Mouse (Mus musculus): Measurements from ENCODE around the gene Oosp1. TPM values are rescaled to one million over a fixed set of nuclear protein-coding genes. Genes with fewer than 3 reads are reported as not detected.
A peak's percentile ranks its signal among the peaks of the same experiment; 100 is the strongest.

Oosp1 gene
- polyA plus RNA-seq (2012; rRNA removed), result 0.11 and 0.84 TPM in 2 replicates

DNA sequence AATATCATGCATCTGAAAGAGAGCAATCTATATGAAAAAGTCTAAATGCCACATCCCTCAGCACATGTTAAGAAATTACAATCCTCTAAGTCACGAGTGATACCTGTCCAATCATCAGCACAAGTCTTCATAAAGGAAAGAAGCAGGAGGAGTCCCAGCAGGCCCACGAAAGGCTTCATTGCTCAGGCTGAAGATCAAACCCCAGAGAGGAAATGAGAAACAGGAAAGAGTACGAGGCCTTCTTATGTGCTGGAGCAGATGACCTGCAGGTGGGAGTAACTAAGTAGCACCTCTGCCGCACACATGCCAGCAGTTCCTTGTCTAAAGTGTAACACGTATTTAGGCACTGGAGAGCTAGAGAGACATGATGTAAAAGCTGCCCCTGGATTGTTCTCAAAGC lies at the start of gene Oosp1:
Oosp1 (minus strand) TSS at position 312 of the 400 bp plus-strand sequence.
- 0 out of 2 replicates have a peak, but pooled peaks cover 4% of the 10 kb centered on the region for H3K4me1 ChIP-seq (replicated peaks; ENCODE audit: control insufficient read depth, insufficient read depth, low read length)
- H3K36me3 ChIP-seq (ENCODE audit: control insufficient read depth, insufficient read depth, low read length), result no peaks in the 10 kb centered on the region
- no peaks in the 10 kb centered on the region for H3K27me3 ChIP-seq (ENCODE audit: control insufficient read depth, insufficient read depth, low read length)
- TF ChIP-seq POLR2A (IDR thresholded peaks at IDR 0.05; ENCODE audit: control insufficient read depth, extremely low read depth, insufficient read depth, low read length, poor library complexity) (no peak), CTCF (IDR thresholded peaks at IDR 0.05; ENCODE audit: borderline replicate concordance, control insufficient read depth, extremely low read depth, insufficient read depth, low read length, poor library complexity) (no peak)
- DNase-seq, result peak; percentile 2
- 17% methylated on average over 5 of the region's 5 CpGs for WGBS
- no peak within 1 kb of the TSS for H3K27ac ChIP-seq (ENCODE audit: control insufficient read depth, insufficient read depth, low read length)
- H3K4me3 ChIP-seq (ENCODE audit: control insufficient read depth, insufficient read depth, low read length), result no peak within 1 kb of the TSS

DNA sequence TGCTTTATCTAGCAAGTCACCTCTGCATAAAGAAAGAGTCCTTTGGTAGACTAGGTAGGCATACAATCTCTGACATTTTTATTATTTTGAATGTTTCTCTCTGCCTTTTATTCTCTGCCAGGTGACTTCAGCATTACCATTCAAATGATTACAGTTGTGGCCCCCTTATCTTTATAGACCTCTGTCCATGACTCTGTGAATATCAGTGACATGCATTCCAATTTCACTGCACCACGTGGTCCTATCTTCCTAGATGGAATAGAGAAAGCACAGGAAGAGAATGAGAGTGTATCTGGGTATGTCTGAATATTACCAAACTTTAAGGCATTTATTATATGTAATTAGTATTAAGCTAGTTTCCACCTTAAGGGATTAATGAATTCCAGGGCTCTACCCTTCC lies 45.5 kb upstream of the Oosp1 start:
- no peak for DNase-seq
- Histone ChIP-seq H3K27me3 (ENCODE audit: control insufficient read depth, insufficient read depth, low read length) (no peaks in the 10 kb centered on the region), H3K4me1 (replicated peaks; ENCODE audit: control insufficient read depth, insufficient read depth, low read length) (no peaks in the 10 kb centered on the region), H3K36me3 (ENCODE audit: control insufficient read depth, insufficient read depth, low read length) (no peaks in the 10 kb centered on the region), H3K27ac (ENCODE audit: control insufficient read depth, insufficient read depth, low read length) (no peak overlapping the region), H3K4me3 (ENCODE audit: control insufficient read depth, insufficient read depth, low read length) (no peak overlapping the region)
- 64% methylated on average over 1 of the region's 1 CpGs for WGBS
- TF ChIP-seq POLR2A (IDR thresholded peaks at IDR 0.05; ENCODE audit: control insufficient read depth, extremely low read depth, insufficient read depth, low read length, poor library complexity), result no peak
- no peak for TF ChIP-seq CTCF (IDR thresholded peaks at IDR 0.05; ENCODE audit: borderline replicate concordance, control insufficient read depth, extremely low read depth, insufficient read depth, low read length, poor library complexity)

DNA sequence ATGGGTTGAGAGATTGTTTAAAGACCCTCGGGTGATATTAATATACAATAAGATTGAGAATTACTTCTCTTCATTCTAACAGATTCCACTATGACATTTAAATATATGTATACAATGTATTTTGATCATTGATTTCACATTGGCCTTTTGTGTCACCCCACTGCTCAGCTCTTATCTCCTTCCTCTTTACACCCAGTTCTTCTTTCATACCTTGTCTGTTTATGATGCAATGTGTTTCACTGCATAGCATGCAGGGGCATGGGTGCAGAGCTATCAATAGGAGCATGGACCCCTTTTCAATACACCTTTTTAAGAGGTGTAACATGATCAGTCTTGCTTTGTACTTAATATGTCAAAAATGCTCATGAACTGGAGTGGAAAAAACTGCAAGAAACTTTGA lies 39.3 kb upstream of the Oosp1 start:
- WGBS, result 93% methylated on average over 1 of the region's 1 CpGs
- TF ChIP-seq POLR2A (IDR thresholded peaks at IDR 0.05; ENCODE audit: control insufficient read depth, extremely low read depth, insufficient read depth, low read length, poor library complexity) (no peak), CTCF (IDR thresholded peaks at IDR 0.05; ENCODE audit: borderline replicate concordance, control insufficient read depth, extremely low read depth, insufficient read depth, low read length, poor library complexity) (no peak)
- Histone ChIP-seq H3K27me3 (ENCODE audit: control insufficient read depth, insufficient read depth, low read length) (no peaks in the 10 kb centered on the region), H3K4me1 (replicated peaks; ENCODE audit: control insufficient read depth, insufficient read depth, low read length) (no peaks in the 10 kb centered on the region), H3K4me3 (ENCODE audit: control insufficient read depth, insufficient read depth, low read length) (no peak overlapping the region), H3K36me3 (ENCODE audit: control insufficient read depth, insufficient read depth, low read length) (no peaks in the 10 kb centered on the region), H3K27ac (ENCODE audit: control insufficient read depth, insufficient read depth, low read length) (no peak overlapping the region)
- no peak for DNase-seq

DNA sequence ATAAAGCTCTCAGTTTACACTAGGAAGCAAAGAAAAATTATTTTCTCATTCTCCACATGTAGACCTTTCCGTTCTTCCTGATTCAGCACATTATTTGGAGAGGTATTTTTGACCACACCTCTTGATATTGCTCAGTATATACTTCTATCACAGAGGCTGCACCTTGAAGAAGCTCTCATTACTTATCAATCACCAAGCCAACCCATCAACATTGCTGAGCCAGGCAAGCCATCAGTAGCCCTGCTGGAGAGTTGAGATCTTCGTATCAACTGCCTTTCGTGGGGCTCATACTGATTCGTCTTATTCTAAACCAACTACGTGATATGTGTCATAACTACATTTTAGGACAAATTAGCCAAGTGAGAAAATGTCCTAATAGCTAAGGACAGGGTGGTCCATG lies 36.4 kb upstream of the Oosp1 start:
- TF ChIP-seq CTCF (IDR thresholded peaks at IDR 0.05; ENCODE audit: borderline replicate concordance, control insufficient read depth, extremely low read depth, insufficient read depth, low read length, poor library complexity) (no peak), POLR2A (IDR thresholded peaks at IDR 0.05; ENCODE audit: control insufficient read depth, extremely low read depth, insufficient read depth, low read length, poor library complexity) (no peak)
- H3K4me3 ChIP-seq (ENCODE audit: control insufficient read depth, insufficient read depth, low read length), result no peak overlapping the region
- H3K4me1 ChIP-seq (replicated peaks; ENCODE audit: control insufficient read depth, insufficient read depth, low read length), result no peaks in the 10 kb centered on the region
- H3K27ac ChIP-seq (ENCODE audit: control insufficient read depth, insufficient read depth, low read length), result no peak overlapping the region
- H3K27me3 ChIP-seq (ENCODE audit: control insufficient read depth, insufficient read depth, low read length), result no peaks in the 10 kb centered on the region
- no peak for DNase-seq
- no peaks in the 10 kb centered on the region for H3K36me3 ChIP-seq (ENCODE audit: control insufficient read depth, insufficient read depth, low read length)
- 96% methylated on average over 5 of the region's 5 CpGs for WGBS

DNA sequence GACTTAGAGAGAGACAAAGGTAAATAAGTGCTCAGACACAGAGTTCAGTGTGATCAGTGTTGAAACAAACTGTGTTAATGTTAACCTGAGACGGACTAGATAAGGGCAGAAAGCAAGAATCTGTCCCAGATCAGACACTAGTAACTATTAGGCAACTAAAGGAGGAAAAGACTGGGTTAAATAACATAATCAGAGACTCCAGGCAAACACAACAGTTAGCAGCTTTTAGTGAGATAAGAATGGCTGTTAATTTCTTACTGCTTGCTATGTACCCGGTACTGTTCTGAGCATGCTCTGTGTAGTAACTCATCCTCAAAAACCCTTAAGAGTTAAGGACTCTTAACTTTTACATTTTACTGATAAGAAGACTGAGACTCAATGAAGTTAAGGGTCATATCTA lies 35.0 kb upstream of the Oosp1 start:
- Histone ChIP-seq H3K4me1 (replicated peaks; ENCODE audit: control insufficient read depth, insufficient read depth, low read length) (no peaks in the 10 kb centered on the region), H3K36me3 (ENCODE audit: control insufficient read depth, insufficient read depth, low read length) (no peaks in the 10 kb centered on the region), H3K4me3 (ENCODE audit: control insufficient read depth, insufficient read depth, low read length) (no peak overlapping the region), H3K27me3 (ENCODE audit: control insufficient read depth, insufficient read depth, low read length) (no peaks in the 10 kb centered on the region), H3K27ac (ENCODE audit: control insufficient read depth, insufficient read depth, low read length) (no peak overlapping the region)
- TF ChIP-seq POLR2A (IDR thresholded peaks at IDR 0.05; ENCODE audit: control insufficient read depth, extremely low read depth, insufficient read depth, low read length, poor library complexity), result no peak
- TF ChIP-seq CTCF (IDR thresholded peaks at IDR 0.05; ENCODE audit: borderline replicate concordance, control insufficient read depth, extremely low read depth, insufficient read depth, low read length, poor library complexity), result no peak
- WGBS, result 98% methylated on average over 2 of the region's 2 CpGs
- DNase-seq, result no peak

DNA sequence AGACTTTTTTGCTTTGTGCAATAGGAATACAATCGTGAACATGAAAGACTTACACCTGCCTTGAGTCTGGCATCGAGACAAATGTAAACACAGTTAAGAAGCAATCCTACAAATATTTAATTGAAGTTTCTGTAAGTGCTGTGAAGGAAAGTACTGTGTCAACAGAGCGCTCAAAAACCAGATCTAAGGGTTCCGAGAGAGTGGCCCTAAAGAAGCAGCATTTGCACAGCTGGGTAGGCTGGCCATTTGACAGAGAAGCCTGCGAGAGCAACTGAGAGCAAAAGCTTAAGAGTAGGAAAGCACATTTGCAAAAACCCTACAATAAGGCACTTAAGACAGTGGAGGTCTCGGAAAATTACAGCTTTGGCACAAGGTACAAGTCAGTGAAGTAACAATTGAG lies 33.3 kb upstream of the Oosp1 start:
- no peak overlapping the region for H3K4me3 ChIP-seq (ENCODE audit: control insufficient read depth, insufficient read depth, low read length)
- TF ChIP-seq CTCF (IDR thresholded peaks at IDR 0.05; ENCODE audit: borderline replicate concordance, control insufficient read depth, extremely low read depth, insufficient read depth, low read length, poor library complexity), result no peak
- TF ChIP-seq POLR2A (IDR thresholded peaks at IDR 0.05; ENCODE audit: control insufficient read depth, extremely low read depth, insufficient read depth, low read length, poor library complexity), result no peak
- H3K27me3 ChIP-seq (ENCODE audit: control insufficient read depth, insufficient read depth, low read length), result no peaks in the 10 kb centered on the region
- no peak for DNase-seq
- H3K36me3 ChIP-seq (ENCODE audit: control insufficient read depth, insufficient read depth, low read length), result no peaks in the 10 kb centered on the region
- WGBS, result 94% methylated on average over 6 of the region's 6 CpGs
- no peaks in the 10 kb centered on the region for H3K4me1 ChIP-seq (replicated peaks; ENCODE audit: control insufficient read depth, insufficient read depth, low read length)
- H3K27ac ChIP-seq (ENCODE audit: control insufficient read depth, insufficient read depth, low read length), result no peak overlapping the region

DNA sequence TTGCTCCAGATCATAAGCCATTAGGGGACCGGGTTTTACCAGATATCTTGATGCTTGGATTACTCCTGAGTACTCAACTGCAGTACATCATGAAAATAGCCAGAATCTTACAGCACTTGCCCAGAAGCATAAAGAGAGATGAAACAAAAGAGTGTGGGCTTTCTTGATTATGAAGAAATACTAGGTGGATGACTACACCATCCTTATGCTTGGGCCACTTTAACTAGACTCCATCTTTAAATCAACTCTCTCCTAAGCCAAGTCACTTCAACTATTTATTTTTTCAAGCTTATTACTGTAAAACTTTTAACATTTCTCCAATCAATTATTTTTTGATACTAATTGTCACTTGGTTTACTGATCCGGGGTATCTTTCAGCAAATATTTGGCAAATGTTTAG lies 32.9 kb upstream of the Oosp1 start:
- H3K36me3 ChIP-seq (ENCODE audit: control insufficient read depth, insufficient read depth, low read length), result no peaks in the 10 kb centered on the region
- no peaks in the 10 kb centered on the region for H3K4me1 ChIP-seq (replicated peaks; ENCODE audit: control insufficient read depth, insufficient read depth, low read length)
- TF ChIP-seq CTCF (IDR thresholded peaks at IDR 0.05; ENCODE audit: borderline replicate concordance, control insufficient read depth, extremely low read depth, insufficient read depth, low read length, poor library complexity), result no peak
- TF ChIP-seq POLR2A (IDR thresholded peaks at IDR 0.05; ENCODE audit: control insufficient read depth, extremely low read depth, insufficient read depth, low read length, poor library complexity), result no peak
- H3K4me3 ChIP-seq (ENCODE audit: control insufficient read depth, insufficient read depth, low read length), result no peak overlapping the region
- 98% methylated on average over 2 of the region's 2 CpGs for WGBS
- H3K27me3 ChIP-seq (ENCODE audit: control insufficient read depth, insufficient read depth, low read length), result no peaks in the 10 kb centered on the region
- no peak for DNase-seq
- no peak overlapping the region for H3K27ac ChIP-seq (ENCODE audit: control insufficient read depth, insufficient read depth, low read length)

All from thymus, adult 2 months (tissue).